Mouse (Mus musculus) heart, postnatal 25 days (tissue): ENCODE data around the gene Gm4871. TPM values are rescaled to one million over a fixed set of nuclear protein-coding genes. Genes with fewer than 3 reads are reported as not detected.
A peak's percentile ranks its signal among the peaks of the same experiment; 100 is the strongest.
"Not testable (repeated sequence)": the region's sequence is repeated elsewhere in the genome, so short reads cannot be mapped to it uniquely, and the experiment has no call there.

ENCODE experiments used
- DNase-seq: peaks from one replicate; pipeline ENCODE4 v3.0.0; 2022; ENCODE audit warnings: low spot score
- intact Hi-C: fragments of 180-260 bp; cut with DNase I; formaldehyde crosslinking; loops from one replicate; pipeline ENCODE4 v1.15.1; 2025
- total RNA-seq, 2 experiments: library from RNA; stranded (reverse); gene quantifications; 2 replicates each; pipeline ENCODE4 v1.2.3; 2021

Gene Gm4871
- total RNA-seq = not detected

GRCm38 (mm10) chr5:145032391-145032790 is at the start of gene Gm4871:
TSS of gene Gm4871 (minus strand) at chr5:145032754.
- DNase-seq, intact Hi-C loops: not testable (repeated sequence)

GRCm38 (mm10) chr5:145081866-145082613 is 49.5 kb upstream of the Gm4871 start:
- intact Hi-C loops = loop anchor here (2.0 kb wide), 1 partner anchor 33 kb away; the partner anchor contains the start of gene Arpc1b
- DNase-seq = no peak

GRCm38 (mm10) chr5:145075081-145075480 is 42.5 kb upstream of the Gm4871 start:
- DNase-seq = no peak
- intact Hi-C loops = no loop called here

GRCm38 (mm10) chr5:145071342-145071741 is 38.8 kb upstream of the Gm4871 start:
- intact Hi-C loops = no loop called here

GRCm38 (mm10) chr5:145069707-145070106 is 37.2 kb upstream of the Gm4871 start:
- peak; percentile 10 for DNase-seq
- intact Hi-C loops = loop anchor here (5.0 to 10.0 kb wide), 2 partner anchors 47 to 185 kb away; no protein-coding TSS in a partner anchor

More at GRCm38 (mm10) chr5:145071342-145071741, 38.8 kb upstream of the Gm4871 start:
- DNase-seq = no peak

GRCm38 (mm10) chr5:145068863-145069262 is 36.3 kb upstream of the Gm4871 start:
- DNase-seq = no peak
- intact Hi-C loops = loop anchor here (5.0 to 10.0 kb wide), 2 partner anchors 47 to 184 kb away; no protein-coding TSS in a partner anchor

GRCm38 (mm10) chr5:145064765-145065340 is 32.3 kb upstream of the Gm4871 start:
- intact Hi-C loops = loop anchor here (5.0 to 10.0 kb wide), 2 partner anchors 43 to 180 kb away; no protein-coding TSS in a partner anchor
- DNase-seq = no peak

- DNase-seq = no peak
- intact Hi-C loops = no loop called here
Observed at GRCm38 (mm10) chr5:145059524-145059923, 27.0 kb upstream of the Gm4871 start.

- intact Hi-C loops = no loop called here
- no peak for DNase-seq
Observed at GRCm38 (mm10) chr5:145058722-145059121, 26.2 kb upstream of the Gm4871 start.

- intact Hi-C loops = no loop called here
Observed at GRCm38 (mm10) chr5:145057907-145058306, 25.4 kb upstream of the Gm4871 start.

GRCm38 (mm10) chr5:145054187-145054586 is 21.6 kb upstream of the Gm4871 start:
- DNase-seq, intact Hi-C loops: not testable (repeated sequence)

More at GRCm38 (mm10) chr5:145057907-145058306, 25.4 kb upstream of the Gm4871 start:
- DNase-seq = no peak

GRCm38 (mm10) chr5:145042690-145043089 is 10.1 kb upstream of the Gm4871 start, which contains the start of gene 1700018F24Rik:
TSS of gene 1700018F24Rik (plus strand) at chr5:145042990.
- DNase-seq, intact Hi-C loops: not testable (repeated sequence)

GRCm38 (mm10) chr5:145041628-145042027 is 9.1 kb upstream of the Gm4871 start:
- DNase-seq = no peak
- intact Hi-C loops = no loop called here

- intact Hi-C loops, DNase-seq: not testable (repeated sequence)
Observed at GRCm38 (mm10) chr5:145030476-145030875, 2.1 kb downstream of the Gm4871 start.

- not testable (repeated sequence) for DNase-seq
- intact Hi-C loops = loop anchor here (5.0 kb wide), 1 partner anchor 47 kb away; no protein-coding TSS in a partner anchor
Observed at GRCm38 (mm10) chr5:145020712-145021111, 11.8 kb downstream of the Gm4871 start.

GRCm38 (mm10) chr5:145020254-145020653 is 12.3 kb downstream of the Gm4871 start:
- intact Hi-C loops = loop anchor here (5.0 kb wide), 1 partner anchor 47 kb away; no protein-coding TSS in a partner anchor
- not testable (repeated sequence) for DNase-seq

- DNase-seq, intact Hi-C loops: not testable (repeated sequence)
Observed at GRCm38 (mm10) chr5:145016761-145017160, 15.8 kb downstream of the Gm4871 start.

- DNase-seq = no peak
- intact Hi-C loops = no loop called here
Observed at GRCm38 (mm10) chr5:145014278-145014677, 18.3 kb downstream of the Gm4871 start.

- intact Hi-C loops = no loop called here
- no peak for DNase-seq
Observed at GRCm38 (mm10) chr5:145008878-145009659, 23.5 kb downstream of the Gm4871 start.

- DNase-seq = no peak
- intact Hi-C loops = no loop called here
Observed at GRCm38 (mm10) chr5:145005596-145005995, 27.0 kb downstream of the Gm4871 start.
